Mouse (Mus musculus): ENCODE results near the gene Lamb1. TPM values are rescaled to one million over a fixed set of nuclear protein-coding genes. Genes with fewer than 3 reads are reported as not detected.

Gene Lamb1
- polyA plus RNA-seq, 1 experiment, result 96.1 TPM

DNA sequence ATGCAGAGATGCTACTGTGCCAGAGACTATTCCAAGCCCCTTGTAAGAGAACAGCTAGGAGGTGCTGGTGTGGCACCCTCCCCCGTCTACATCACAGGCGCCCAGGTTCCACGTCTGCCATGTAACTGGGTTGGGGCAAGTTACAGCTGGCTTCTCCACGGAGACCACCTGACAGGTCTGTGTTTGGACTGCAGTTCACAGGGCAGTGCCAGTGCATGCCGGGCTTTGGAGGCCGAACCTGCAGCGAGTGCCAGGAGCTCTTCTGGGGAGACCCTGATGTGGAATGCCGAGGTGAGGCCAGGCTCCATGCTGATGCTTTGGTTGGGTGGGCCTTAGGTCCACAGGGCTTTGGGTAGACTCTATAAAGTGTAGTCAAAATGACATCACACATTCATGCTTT is 42.7 kb downstream of the Lamb1 start:
- no peak overlapping the region for H3ac ChIP-seq (ENCODE audit: control insufficient read depth, insufficient read length, low read depth)
- H3K4me3 ChIP-seq (ENCODE audit: insufficient read depth, poor library complexity, severe bottlenecking), result no peak overlapping the region
- peaks cover 98% of the 10 kb centered on the region for H3K36me3 ChIP-seq (ENCODE audit: control insufficient read depth, insufficient read depth)
- H3K27me3 ChIP-seq (ENCODE audit: control insufficient read depth, insufficient read depth, insufficient read length), result no peaks in the 10 kb centered on the region
- TF ChIP-seq FOSL1 (IDR thresholded peaks at IDR 0.05; ENCODE audit: insufficient read depth, low read length, poor library complexity, severe bottlenecking) (no peak), CTCF (IDR thresholded peaks at IDR 0.05; ENCODE audit: control insufficient read depth, insufficient read depth, insufficient read length) (no peak), CEBPB (IDR thresholded peaks at IDR 0.05; ENCODE audit: low read depth) (no peak), USF1 (IDR thresholded peaks at IDR 0.05; ENCODE audit: low read depth) (no peak), MAX (IDR thresholded peaks at IDR 0.05) (no peak), MYOG (IDR thresholded peaks at IDR 0.05; ENCODE audit: control insufficient read depth, extremely low read depth, insufficient read length) (no peak), MYOD1 (IDR thresholded peaks at IDR 0.05; ENCODE audit: control insufficient read depth, insufficient read length, low read depth) (no peak)
- H3K79me2 ChIP-seq (ENCODE audit: control insufficient read depth, insufficient read depth), result no peaks in the 10 kb centered on the region
- peaks cover 2% of the 10 kb centered on the region for H3K79me3 ChIP-seq (ENCODE audit: low read depth)

DNA sequence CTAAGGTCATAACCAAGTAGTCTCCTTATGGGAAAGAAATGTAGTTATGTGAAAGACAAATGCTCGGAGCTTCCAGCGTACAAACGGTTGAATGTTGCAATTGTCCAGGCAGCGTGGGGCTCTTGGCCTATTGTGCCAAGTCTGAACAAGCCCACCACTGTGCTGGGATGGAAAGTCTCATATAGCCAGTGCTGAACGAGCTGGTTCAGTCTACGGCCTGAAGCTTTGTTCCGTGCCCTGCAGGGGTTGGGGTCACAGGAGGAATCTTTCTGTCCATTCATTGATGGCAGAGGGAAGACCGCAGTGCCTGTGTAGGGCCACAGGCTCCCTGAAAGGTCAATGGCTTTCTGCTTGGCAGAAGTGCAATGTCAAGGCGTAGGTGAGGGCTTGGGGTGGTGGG is 45.7 kb downstream of the Lamb1 start:
- H3K79me3 ChIP-seq (ENCODE audit: low read depth), result peaks cover 5% of the 10 kb centered on the region
- no peak overlapping the region for H3ac ChIP-seq (ENCODE audit: control insufficient read depth, insufficient read length, low read depth)
- TF ChIP-seq CTCF (IDR thresholded peaks at IDR 0.05; ENCODE audit: control insufficient read depth, insufficient read depth, insufficient read length) (no peak), CEBPB (IDR thresholded peaks at IDR 0.05; ENCODE audit: low read depth) (no peak), FOSL1 (IDR thresholded peaks at IDR 0.05; ENCODE audit: insufficient read depth, low read length, poor library complexity, severe bottlenecking) (no peak), MYOD1 (IDR thresholded peaks at IDR 0.05; ENCODE audit: control insufficient read depth, insufficient read length, low read depth) (no peak), MAX (IDR thresholded peaks at IDR 0.05) (no peak), USF1 (IDR thresholded peaks at IDR 0.05; ENCODE audit: low read depth) (no peak), MYOG (IDR thresholded peaks at IDR 0.05; ENCODE audit: control insufficient read depth, extremely low read depth, insufficient read length) (no peak)
- peaks cover 12% of the 10 kb centered on the region for H3K79me2 ChIP-seq (ENCODE audit: control insufficient read depth, insufficient read depth)
- peaks cover 97% of the 10 kb centered on the region for H3K36me3 ChIP-seq (ENCODE audit: control insufficient read depth, insufficient read depth)
- no peak overlapping the region for H3K4me3 ChIP-seq (ENCODE audit: insufficient read depth, poor library complexity, severe bottlenecking)
- no peaks in the 10 kb centered on the region for H3K27me3 ChIP-seq (ENCODE audit: control insufficient read depth, insufficient read depth, insufficient read length)

DNA sequence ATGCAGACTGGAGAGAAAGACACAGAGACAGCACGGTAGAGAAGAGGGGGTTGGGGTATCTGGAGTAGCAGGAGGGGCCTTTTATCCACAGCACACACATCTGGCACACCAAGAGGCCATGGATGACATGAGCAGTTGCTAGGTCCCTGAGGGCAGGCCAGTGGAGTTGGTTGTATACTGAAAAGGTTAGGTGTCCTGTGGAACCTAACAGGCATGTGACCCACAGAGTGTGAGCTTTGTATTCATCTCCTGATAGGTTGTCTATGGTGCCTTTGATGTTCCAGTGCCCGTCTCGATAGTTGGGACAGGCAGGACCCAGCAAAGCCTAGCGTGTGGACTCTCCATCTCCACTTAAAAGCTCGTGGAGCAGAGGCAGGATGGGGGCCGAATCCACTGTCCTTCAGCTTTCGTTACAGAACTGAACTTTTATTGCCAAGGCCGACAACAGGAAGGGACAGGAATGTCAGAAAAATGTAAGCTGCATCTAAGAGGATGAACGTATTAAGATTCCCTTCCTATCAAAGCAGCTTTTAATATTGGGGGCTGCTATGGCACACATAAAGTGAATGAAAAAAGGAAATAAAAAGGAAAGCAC is 46.7 kb downstream of the Lamb1 start:
- no peaks in the 10 kb centered on the region for H3K27me3 ChIP-seq (ENCODE audit: control insufficient read depth, insufficient read depth, insufficient read length)
- H3K4me3 ChIP-seq (ENCODE audit: insufficient read depth, poor library complexity, severe bottlenecking), result no peak overlapping the region
- H3K79me3 ChIP-seq (ENCODE audit: low read depth), result peaks cover 5% of the 10 kb centered on the region
- no peak overlapping the region for H3ac ChIP-seq (ENCODE audit: control insufficient read depth, insufficient read length, low read depth)
- peaks cover 97% of the 10 kb centered on the region for H3K36me3 ChIP-seq (ENCODE audit: control insufficient read depth, insufficient read depth)
- TF ChIP-seq CTCF (IDR thresholded peaks at IDR 0.05; ENCODE audit: control insufficient read depth, insufficient read depth, insufficient read length) (no peak), MYOD1 (IDR thresholded peaks at IDR 0.05; ENCODE audit: control insufficient read depth, insufficient read length, low read depth) (no peak), USF1 (IDR thresholded peaks at IDR 0.05; ENCODE audit: low read depth) (no peak), FOSL1 (IDR thresholded peaks at IDR 0.05; ENCODE audit: insufficient read depth, low read length, poor library complexity, severe bottlenecking) (no peak), CEBPB (IDR thresholded peaks at IDR 0.05; ENCODE audit: low read depth) (no peak), MAX (IDR thresholded peaks at IDR 0.05) (no peak), MYOG (IDR thresholded peaks at IDR 0.05; ENCODE audit: control insufficient read depth, extremely low read depth, insufficient read length) (no peak)
- peaks cover 12% of the 10 kb centered on the region for H3K79me2 ChIP-seq (ENCODE audit: control insufficient read depth, insufficient read depth)

DNA sequence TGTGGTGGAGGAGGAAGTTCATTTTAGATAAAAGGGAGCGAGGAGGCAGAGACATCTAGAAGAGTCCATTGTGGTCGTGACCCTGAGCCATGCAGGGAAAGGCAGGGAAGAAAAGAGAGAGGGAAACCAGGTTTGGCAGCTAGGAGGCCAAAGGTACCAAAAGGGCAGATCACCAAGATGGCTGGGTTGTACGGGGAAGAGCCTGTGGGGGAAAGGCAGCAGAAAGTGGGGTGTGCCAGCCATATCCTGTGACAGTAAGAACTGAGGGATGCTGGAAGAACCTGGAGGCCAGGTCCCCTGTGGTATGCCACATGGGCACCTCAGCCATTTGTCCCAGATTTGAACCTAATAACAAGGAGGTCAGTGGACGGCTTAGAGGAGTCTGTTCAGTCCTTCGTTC is 47.2 kb downstream of the Lamb1 start:
- peaks cover 97% of the 10 kb centered on the region for H3K36me3 ChIP-seq (ENCODE audit: control insufficient read depth, insufficient read depth)
- H3ac ChIP-seq (ENCODE audit: control insufficient read depth, insufficient read length, low read depth), result no peak overlapping the region

DNA sequence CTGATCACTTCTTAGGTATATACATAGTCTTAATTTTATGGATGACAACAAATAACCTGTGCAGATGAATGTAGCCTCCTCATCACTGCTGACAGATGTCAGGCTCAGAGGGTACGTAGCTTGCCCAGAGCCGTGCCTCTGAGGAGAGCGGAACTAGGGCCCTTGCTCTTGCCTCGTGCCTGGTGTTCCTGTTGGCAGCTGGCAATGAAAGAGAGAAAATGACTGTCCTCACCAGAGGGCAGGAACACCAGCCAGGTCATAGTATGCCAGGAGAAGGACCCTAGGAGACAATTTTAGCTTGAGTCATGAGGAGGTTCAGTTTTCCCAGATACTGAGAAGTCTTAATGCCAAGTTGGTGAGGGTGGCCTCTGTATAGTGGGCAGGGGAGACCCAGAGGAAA is 48.1 kb downstream of the Lamb1 start:
- Histone ChIP-seq H3K79me2 (ENCODE audit: control insufficient read depth, insufficient read depth) (peaks cover 12% of the 10 kb centered on the region), H3K4me3 (ENCODE audit: insufficient read depth, poor library complexity, severe bottlenecking) (no peak overlapping the region), H3K27me3 (ENCODE audit: control insufficient read depth, insufficient read depth, insufficient read length) (no peaks in the 10 kb centered on the region), H3ac (ENCODE audit: control insufficient read depth, insufficient read length, low read depth) (no peak overlapping the region), H3K79me3 (ENCODE audit: low read depth) (peaks cover 5% of the 10 kb centered on the region), H3K36me3 (ENCODE audit: control insufficient read depth, insufficient read depth) (peaks cover 99% of the 10 kb centered on the region)
- no peak for TF ChIP-seq USF1 (IDR thresholded peaks at IDR 0.05; ENCODE audit: low read depth)
- TF ChIP-seq CTCF (IDR thresholded peaks at IDR 0.05; ENCODE audit: control insufficient read depth, insufficient read depth, insufficient read length), result no peak
- no peak for TF ChIP-seq MYOD1 (IDR thresholded peaks at IDR 0.05; ENCODE audit: control insufficient read depth, insufficient read length, low read depth)
- TF ChIP-seq MYOG (IDR thresholded peaks at IDR 0.05; ENCODE audit: control insufficient read depth, extremely low read depth, insufficient read length), result no peak
- no peak for TF ChIP-seq CEBPB (IDR thresholded peaks at IDR 0.05; ENCODE audit: low read depth)
- TF ChIP-seq MAX (IDR thresholded peaks at IDR 0.05), result no peak
- TF ChIP-seq FOSL1 (IDR thresholded peaks at IDR 0.05; ENCODE audit: insufficient read depth, low read length, poor library complexity, severe bottlenecking), result no peak

More for the DNA sequence above, 47.2 kb downstream of the Lamb1 start:
- Histone ChIP-seq H3K27me3 (ENCODE audit: control insufficient read depth, insufficient read depth, insufficient read length) (no peaks in the 10 kb centered on the region), H3K4me3 (ENCODE audit: insufficient read depth, poor library complexity, severe bottlenecking) (no peak overlapping the region), H3K79me2 (ENCODE audit: control insufficient read depth, insufficient read depth) (peaks cover 12% of the 10 kb centered on the region), H3K79me3 (ENCODE audit: low read depth) (peaks cover 5% of the 10 kb centered on the region)
- no peak for TF ChIP-seq FOSL1 (IDR thresholded peaks at IDR 0.05; ENCODE audit: insufficient read depth, low read length, poor library complexity, severe bottlenecking)
- no peak for TF ChIP-seq MYOD1 (IDR thresholded peaks at IDR 0.05; ENCODE audit: control insufficient read depth, insufficient read length, low read depth)
- no peak for TF ChIP-seq USF1 (IDR thresholded peaks at IDR 0.05; ENCODE audit: low read depth)
- TF ChIP-seq CEBPB (IDR thresholded peaks at IDR 0.05; ENCODE audit: low read depth), result no peak

DNA sequence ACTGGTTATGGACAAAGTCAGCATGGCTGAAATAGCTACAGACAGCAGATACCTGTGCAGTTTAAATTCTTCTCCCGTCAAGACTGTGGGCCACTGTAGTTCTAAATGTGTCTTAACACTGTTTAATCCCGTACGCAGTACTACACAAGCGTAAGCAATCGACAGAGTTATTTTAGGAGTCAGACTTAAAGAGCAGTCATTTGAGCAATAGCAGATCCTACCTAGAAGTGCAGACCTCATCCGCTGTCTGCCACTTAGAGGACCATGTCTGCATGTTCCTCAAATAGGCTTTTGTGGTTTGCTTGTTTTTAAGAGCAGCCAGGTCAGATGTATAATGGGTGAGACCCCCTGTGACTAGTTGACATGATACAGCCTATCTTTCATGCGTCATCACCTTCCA is 49.3 kb downstream of the Lamb1 start:
- no peak overlapping the region for H3ac ChIP-seq (ENCODE audit: control insufficient read depth, insufficient read length, low read depth)
- no peaks in the 10 kb centered on the region for H3K27me3 ChIP-seq (ENCODE audit: control insufficient read depth, insufficient read depth, insufficient read length)
- H3K36me3 ChIP-seq (ENCODE audit: control insufficient read depth, insufficient read depth), result peaks cover 99% of the 10 kb centered on the region
- H3K79me2 ChIP-seq (ENCODE audit: control insufficient read depth, insufficient read depth), result peaks cover 12% of the 10 kb centered on the region
- peaks cover 5% of the 10 kb centered on the region for H3K79me3 ChIP-seq (ENCODE audit: low read depth)
- no peak overlapping the region for H3K4me3 ChIP-seq (ENCODE audit: insufficient read depth, poor library complexity, severe bottlenecking)
- no peak for TF ChIP-seq CEBPB (IDR thresholded peaks at IDR 0.05; ENCODE audit: low read depth)
- TF ChIP-seq MAX (IDR thresholded peaks at IDR 0.05), result no peak
- TF ChIP-seq USF1 (IDR thresholded peaks at IDR 0.05; ENCODE audit: low read depth), result no peak
- TF ChIP-seq CTCF (IDR thresholded peaks at IDR 0.05; ENCODE audit: control insufficient read depth, insufficient read depth, insufficient read length), result no peak
- TF ChIP-seq FOSL1 (IDR thresholded peaks at IDR 0.05; ENCODE audit: insufficient read depth, low read length, poor library complexity, severe bottlenecking), result no peak
- TF ChIP-seq MYOD1 (IDR thresholded peaks at IDR 0.05; ENCODE audit: control insufficient read depth, insufficient read length, low read depth), result no peak
- TF ChIP-seq MYOG (IDR thresholded peaks at IDR 0.05; ENCODE audit: control insufficient read depth, extremely low read depth, insufficient read length), result no peak

Measured in C2C12 (cell line).